Mouse (Mus musculus) cerebellum, adult 2 months (tissue): ENCODE data around the gene Cyp2j12.
"Not testable (repeated sequence)": the region's sequence is repeated elsewhere in the genome, so short reads cannot be mapped to it uniquely, and the experiment has no call there.

ENCODE experiments used
- CTCF ChIP-seq: fragments of 200-500 bp; IDR thresholded peaks from 2 replicates; pipeline ENCODE4 v1.5.1; 2011; ENCODE audit warnings: low read depth, mild to moderate bottlenecking, control low read depth, low read length, moderate library complexity, borderline replicate concordance; ENCODE audit not compliant: insufficient read depth
- POLR2A ChIP-seq: fragments of 200-500 bp; IDR thresholded peaks from 2 replicates; pipeline ENCODE4 v1.6.1; 2011; ENCODE audit warnings: low read length, control low read depth, borderline replicate concordance; ENCODE audit not compliant: insufficient read depth

DNA sequence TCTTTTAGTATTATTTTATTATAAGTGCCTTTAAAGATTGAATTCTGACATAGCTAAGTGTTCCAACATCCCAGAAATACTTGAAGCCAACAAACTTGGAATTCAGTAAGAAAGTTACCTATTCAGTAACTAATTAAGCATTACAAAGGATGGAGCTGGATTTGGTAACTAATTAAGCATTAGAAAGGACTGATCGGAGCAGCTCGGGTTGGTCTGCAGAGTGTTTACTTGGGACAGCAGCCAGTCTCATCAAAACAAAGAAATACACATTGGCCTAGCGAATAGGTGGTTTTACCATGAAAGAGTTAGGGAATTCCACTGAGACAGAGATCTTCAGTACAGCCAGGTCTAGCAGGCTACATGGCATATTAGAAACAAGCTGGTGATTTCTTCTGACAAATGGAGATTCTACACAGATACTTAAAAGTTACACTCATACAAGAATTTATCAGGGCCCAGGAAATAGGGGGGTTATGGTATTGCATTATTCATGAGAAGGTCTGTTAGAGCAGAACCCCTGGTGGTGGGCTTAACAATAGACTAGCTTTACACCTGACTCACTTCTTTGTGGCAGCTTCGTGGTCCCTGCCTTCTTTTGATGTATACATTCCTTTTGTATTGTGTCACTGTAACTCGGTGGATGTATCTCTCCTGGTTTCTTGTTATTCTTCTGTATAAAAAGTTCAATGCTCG lies 51.5 kb downstream of the Cyp2j12 start:
- TF ChIP-seq CTCF, POLR2A: not testable (repeated sequence)
